Mouse (Mus musculus): Measurements from ENCODE around the gene Tmem44. TPM values are rescaled to one million over a fixed set of nuclear protein-coding genes. Genes with fewer than 3 reads are reported as not detected.

The Tmem44 gene
- total and polyA plus RNA-seq, 2 experiments from 2014 or later: 44.6 to 83.9 TPM

DNA sequence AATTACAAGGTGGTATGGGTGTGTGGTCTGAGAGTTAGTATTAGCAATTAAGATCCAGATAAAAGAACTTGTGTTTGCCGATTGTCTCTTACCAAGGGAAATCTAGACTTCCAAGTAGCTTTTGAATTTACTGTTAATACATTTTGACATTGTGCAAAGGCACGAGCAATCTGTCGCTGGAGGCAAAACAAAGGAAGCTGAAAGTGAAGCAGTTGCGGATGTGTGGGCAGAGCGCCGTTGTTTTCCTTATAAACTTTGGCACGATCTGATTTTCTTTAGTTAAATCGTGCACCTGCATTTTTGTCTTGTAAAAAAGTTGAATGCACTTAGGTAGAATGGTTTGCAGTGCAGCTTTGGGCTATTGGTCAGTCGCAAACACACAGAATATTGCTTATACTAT is 40.6 kb downstream of the Tmem44 start:
- peak overlapping the region; percentile 95 for H3K27ac ChIP-seq
- no peak for DNase-seq (ENCODE audit: low spot score)
- 0 out of 2 replicates have a peak, but pooled peaks cover 6% of the 10 kb centered on the region for H3K36me3 ChIP-seq (ENCODE audit: insufficient read depth, low read length)
- H3K4me3 ChIP-seq (ENCODE audit: low read length): peak overlapping the region; percentile 61
- H3K9me3 ChIP-seq (ENCODE audit: low read length): no peaks in the 10 kb centered on the region
- H3K4me1 ChIP-seq (ENCODE audit: insufficient read depth, low read length): peaks cover 15% of the 10 kb centered on the region
- 36% methylated on average over 9 of the region's 9 CpGs for WGBS
- H3K27me3 ChIP-seq (ENCODE audit: insufficient read depth, low read length): no peaks in the 10 kb centered on the region
- H3K9ac ChIP-seq (replicated peaks; ENCODE audit: low read length): peak overlapping the region; percentile 81
- no peak for TF ChIP-seq CTCF (IDR thresholded peaks at IDR 0.05; ENCODE audit: low read depth)
- peak overlapping the region; percentile 74 for H3K4me2 ChIP-seq (ENCODE audit: low read depth, low read length)
- ATAC-seq: no peak

DNA sequence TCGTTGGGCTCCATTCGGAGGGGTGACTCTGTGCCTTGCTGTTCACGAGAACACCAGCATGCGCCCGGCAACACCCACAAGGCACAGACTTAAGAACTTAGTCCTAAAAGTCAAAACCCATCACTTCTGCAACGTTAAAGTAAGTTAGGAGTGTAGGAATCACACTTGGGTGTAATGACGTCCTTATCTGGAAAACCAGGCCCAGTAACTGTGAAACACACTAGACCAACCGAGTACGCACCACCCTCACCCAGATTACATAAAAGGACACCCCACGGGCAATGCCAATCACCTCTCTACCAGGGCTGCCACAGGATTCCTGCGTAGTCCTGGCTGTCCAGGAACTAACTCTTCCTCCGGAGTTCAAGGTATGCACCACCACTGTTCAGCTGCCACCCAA is 41.3 kb downstream of the Tmem44 start:
- H3K27me3 ChIP-seq (ENCODE audit: insufficient read depth, low read length): no peaks in the 10 kb centered on the region
- ATAC-seq (no peak), DNase-seq (ENCODE audit: low spot score) (no peak)
- H3K36me3 ChIP-seq (ENCODE audit: insufficient read depth, low read length): 0 out of 2 replicates have a peak, but pooled peaks cover under 1% of the 10 kb centered on the region
- no peak overlapping the region for H3K4me2 ChIP-seq (ENCODE audit: low read depth, low read length)
- H3K9me3 ChIP-seq (ENCODE audit: low read length): no peaks in the 10 kb centered on the region
- no peak for TF ChIP-seq CTCF (IDR thresholded peaks at IDR 0.05; ENCODE audit: low read depth)
- H3K4me3 ChIP-seq (ENCODE audit: low read length): no peak overlapping the region
- H3K27ac ChIP-seq: no peak overlapping the region
- H3K4me1 ChIP-seq (ENCODE audit: insufficient read depth, low read length): peaks cover 15% of the 10 kb centered on the region
- H3K9ac ChIP-seq (replicated peaks; ENCODE audit: low read length): no peak overlapping the region
- WGBS: 93% methylated on average over 12 of the region's 12 CpGs

DNA sequence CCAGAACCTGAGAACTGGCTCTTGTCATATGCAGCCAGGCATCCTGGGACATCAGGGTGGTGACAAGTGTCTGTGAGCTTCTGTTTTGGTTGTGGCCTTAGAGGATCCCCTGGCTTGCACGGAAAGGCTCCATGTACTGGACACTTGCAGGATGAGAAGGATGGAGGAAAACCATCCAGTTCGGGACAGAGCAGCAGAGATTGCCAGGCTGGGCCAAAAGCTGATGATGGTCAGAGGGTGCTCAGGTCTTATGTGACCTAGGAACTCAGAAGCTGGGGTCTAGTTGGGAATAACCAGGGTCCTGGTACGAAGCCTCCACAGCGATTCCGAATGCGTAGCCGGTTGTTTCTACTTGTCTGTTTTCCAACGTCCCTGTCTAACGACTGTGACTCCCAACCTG is 41.9 kb downstream of the Tmem44 start:
- 92% methylated on average over 9 of the region's 9 CpGs for WGBS

DNA sequence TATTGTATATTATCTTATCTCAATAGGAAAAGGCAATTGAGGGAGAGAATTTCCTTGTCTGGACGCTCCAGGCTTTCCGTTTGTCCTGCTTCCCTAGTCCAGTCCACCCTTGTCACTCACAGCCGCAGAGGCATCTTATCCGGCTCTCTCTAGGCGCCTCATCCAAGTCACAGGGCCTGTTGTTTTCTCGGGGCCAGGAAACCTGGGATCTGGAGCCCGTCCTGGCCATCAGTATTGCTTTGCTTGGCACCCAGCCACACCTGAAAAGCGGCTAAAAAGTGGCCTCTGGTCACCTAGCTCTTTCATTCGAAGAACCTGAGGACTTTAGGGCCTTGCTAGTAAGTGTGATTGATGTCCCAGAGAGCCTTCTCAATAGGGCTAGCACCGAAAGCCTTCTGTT is 43.5 kb downstream of the Tmem44 start:
- TF ChIP-seq CTCF (IDR thresholded peaks at IDR 0.05; ENCODE audit: low read depth): no peak
- peaks cover 9% of the 10 kb centered on the region; the same call in 1 of the 2 replicates for H3K4me1 ChIP-seq (ENCODE audit: insufficient read depth, low read length)
- ATAC-seq: no peak
- no peak overlapping the region for H3K9ac ChIP-seq (replicated peaks; ENCODE audit: low read length)
- H3K27me3 ChIP-seq (ENCODE audit: insufficient read depth, low read length): no peaks in the 10 kb centered on the region
- H3K27ac ChIP-seq: no peak overlapping the region
- DNase-seq (ENCODE audit: low spot score): no peak
- no peak overlapping the region for H3K4me3 ChIP-seq (ENCODE audit: low read length)
- no peak overlapping the region for H3K4me2 ChIP-seq (ENCODE audit: low read depth, low read length)
- no peaks in the 10 kb centered on the region for H3K36me3 ChIP-seq (ENCODE audit: insufficient read depth, low read length)
- WGBS: 68% methylated on average over 10 of the region's 10 CpGs
- no peaks in the 10 kb centered on the region for H3K9me3 ChIP-seq (ENCODE audit: low read length)

More for the DNA sequence above, 41.9 kb downstream of the Tmem44 start:
- DNase-seq (ENCODE audit: low spot score) (no peak), ATAC-seq (no peak)
- no peaks in the 10 kb centered on the region for H3K9me3 ChIP-seq (ENCODE audit: low read length)
- H3K4me2 ChIP-seq (ENCODE audit: low read depth, low read length): no peak overlapping the region
- no peak overlapping the region for H3K4me3 ChIP-seq (ENCODE audit: low read length)
- no peak for TF ChIP-seq CTCF (IDR thresholded peaks at IDR 0.05; ENCODE audit: low read depth)
- no peaks in the 10 kb centered on the region for H3K27me3 ChIP-seq (ENCODE audit: insufficient read depth, low read length)
- no peak overlapping the region for H3K9ac ChIP-seq (replicated peaks; ENCODE audit: low read length)
- no peak overlapping the region for H3K27ac ChIP-seq
- no peaks in the 10 kb centered on the region for H3K36me3 ChIP-seq (ENCODE audit: insufficient read depth, low read length)
- peaks cover 15% of the 10 kb centered on the region for H3K4me1 ChIP-seq (ENCODE audit: insufficient read depth, low read length)

GRCm38 (mm10) chr16:30505311-30506031 is 45.2 kb downstream of the Tmem44 start:
- Histone ChIP-seq H3K36me3 (ENCODE audit: insufficient read depth, low read length) (no peaks in the 10 kb centered on the region), H3K4me1 (ENCODE audit: insufficient read depth, low read length) (no peaks in the 10 kb centered on the region), H3K4me3 (ENCODE audit: low read length) (no peak overlapping the region), H3K27ac (no peak overlapping the region), H3K27me3 (ENCODE audit: insufficient read depth, low read length) (no peaks in the 10 kb centered on the region), H3K4me2 (ENCODE audit: low read depth, low read length) (no peak overlapping the region), H3K9ac (replicated peaks; ENCODE audit: low read length) (no peak overlapping the region), H3K9me3 (ENCODE audit: low read length) (no peaks in the 10 kb centered on the region)
- no peak for TF ChIP-seq CTCF (IDR thresholded peaks at IDR 0.05; ENCODE audit: low read depth)
- DNase-seq (ENCODE audit: low spot score) (no peak), ATAC-seq (no peak)
- 64% methylated on average over 11 of the region's 11 CpGs for WGBS

- Histone ChIP-seq H3K4me2 (ENCODE audit: low read depth, low read length) (no peak overlapping the region), H3K9me3 (ENCODE audit: low read length) (no peaks in the 10 kb centered on the region), H3K27ac (no peak overlapping the region), H3K4me3 (ENCODE audit: low read length) (no peak overlapping the region), H3K27me3 (ENCODE audit: insufficient read depth, low read length) (no peaks in the 10 kb centered on the region), H3K9ac (replicated peaks; ENCODE audit: low read length) (no peak overlapping the region), H3K4me1 (ENCODE audit: insufficient read depth, low read length) (no peaks in the 10 kb centered on the region), H3K36me3 (ENCODE audit: insufficient read depth, low read length) (no peaks in the 10 kb centered on the region)
- 72% methylated on average over 4 of the region's 4 CpGs for WGBS
- ATAC-seq (no peak), DNase-seq (ENCODE audit: low spot score) (no peak)
- no peak for TF ChIP-seq CTCF (IDR thresholded peaks at IDR 0.05; ENCODE audit: low read depth)
These were observed 45.8 kb downstream of the Tmem44 start for GRCm38 (mm10) chr16:30504856-30505255.

DNA sequence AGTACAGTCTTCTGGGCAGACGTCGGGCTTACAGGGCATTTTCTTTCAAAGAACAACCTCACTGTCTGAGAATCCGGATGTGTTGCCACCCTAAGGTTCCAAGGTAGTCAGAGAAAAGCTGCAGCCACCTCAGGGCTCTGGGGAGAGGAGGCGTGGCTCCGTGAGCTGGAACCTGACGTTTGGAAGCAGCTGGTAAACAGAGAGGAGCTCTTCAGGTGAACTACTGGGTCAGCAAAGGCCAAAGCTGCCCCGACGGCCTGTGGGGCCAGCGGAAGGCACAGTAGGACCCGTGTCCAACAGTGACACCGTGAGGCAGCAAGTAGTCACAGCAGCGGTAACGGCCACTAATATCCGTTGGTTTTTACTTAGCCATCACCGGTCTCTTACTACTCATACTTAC is 46.7 kb downstream of the Tmem44 start:
- ATAC-seq (0 out of 2 replicates have a peak, but pooled peaks have one; percentile 46), DNase-seq (ENCODE audit: low spot score) (peak; percentile 77)
- no peaks in the 10 kb centered on the region for H3K9me3 ChIP-seq (ENCODE audit: low read length)
- H3K4me1 ChIP-seq (ENCODE audit: insufficient read depth, low read length): no peaks in the 10 kb centered on the region
- no peak overlapping the region for H3K9ac ChIP-seq (replicated peaks; ENCODE audit: low read length)
- 17% methylated on average over 15 of the region's 15 CpGs for WGBS
- H3K4me2 ChIP-seq (ENCODE audit: low read depth, low read length): no peak overlapping the region
- H3K36me3 ChIP-seq (ENCODE audit: insufficient read depth, low read length): no peaks in the 10 kb centered on the region
- no peak overlapping the region for H3K4me3 ChIP-seq (ENCODE audit: low read length)
- no peaks in the 10 kb centered on the region for H3K27me3 ChIP-seq (ENCODE audit: insufficient read depth, low read length)
- no peak overlapping the region for H3K27ac ChIP-seq
- peak; percentile 88 for TF ChIP-seq CTCF (IDR thresholded peaks at IDR 0.05; ENCODE audit: low read depth)
